Mouse (Mus musculus) liver, postnatal 0 days (tissue): ENCODE results near the gene Chst11.

ENCODE experiments used
- CTCF ChIP-seq: sonication (generic); IDR thresholded peaks from 2 replicates; pipeline ENCODE4 v1.5.1; 2016; ENCODE audit warnings: antibody characterized with exemption, low read depth
- EP300 ChIP-seq: IDR thresholded peaks from 2 replicates; pipeline ENCODE4 v1.6.1; 2016; ENCODE audit warnings: antibody characterized with exemption, low read depth, mild to moderate bottlenecking

GRCm38 (mm10) chr10:83056291-83056690 lies 71.0 kb downstream of the Chst11 start:
- TF ChIP-seq CTCF = no peak
- TF ChIP-seq EP300 = no peak
